Mouse (Mus musculus): ENCODE measurements around the gene Qrich2. TPM values are rescaled to one million over a fixed set of nuclear protein-coding genes. Genes with fewer than 3 reads are reported as not detected.
"Not testable (repeated sequence)": the region's sequence is repeated elsewhere in the genome, so short reads cannot be mapped to it uniquely, and the experiment has no call there.

The Qrich2 gene
- total RNA-seq (2015; ENCODE audit: low replicate concordance) (not detected in 2 replicates), total RNA-seq (2017; ENCODE audit: low replicate concordance) (not detected in 2 replicates)

DNA sequence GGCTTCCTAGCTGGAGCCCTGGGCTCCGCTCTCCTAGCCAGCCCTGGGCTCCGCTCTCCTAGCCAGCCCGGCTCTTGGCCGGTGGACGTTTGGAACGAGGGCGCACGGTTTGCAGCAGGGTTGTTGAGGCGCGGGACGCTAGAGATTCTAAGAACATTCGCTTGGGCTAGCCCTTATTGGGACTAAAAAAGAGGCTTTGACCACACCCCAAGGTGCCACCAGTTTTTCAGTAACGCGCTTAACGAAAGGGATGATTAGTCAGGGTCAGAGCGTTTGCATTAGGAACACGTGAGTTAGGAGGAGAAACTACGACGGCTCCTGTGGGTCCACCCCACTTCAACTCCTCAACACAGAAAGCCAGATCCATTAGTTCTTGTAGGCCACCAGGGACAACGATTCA lies at the start of gene Qrich2:
Qrich2 (minus strand) TSS at position 101 of the 400 bp plus-strand sequence.
- ATAC-seq (replicated peaks; ENCODE audit: low FRiP score, poor library complexity, severe bottlenecking), result no peak

DNA sequence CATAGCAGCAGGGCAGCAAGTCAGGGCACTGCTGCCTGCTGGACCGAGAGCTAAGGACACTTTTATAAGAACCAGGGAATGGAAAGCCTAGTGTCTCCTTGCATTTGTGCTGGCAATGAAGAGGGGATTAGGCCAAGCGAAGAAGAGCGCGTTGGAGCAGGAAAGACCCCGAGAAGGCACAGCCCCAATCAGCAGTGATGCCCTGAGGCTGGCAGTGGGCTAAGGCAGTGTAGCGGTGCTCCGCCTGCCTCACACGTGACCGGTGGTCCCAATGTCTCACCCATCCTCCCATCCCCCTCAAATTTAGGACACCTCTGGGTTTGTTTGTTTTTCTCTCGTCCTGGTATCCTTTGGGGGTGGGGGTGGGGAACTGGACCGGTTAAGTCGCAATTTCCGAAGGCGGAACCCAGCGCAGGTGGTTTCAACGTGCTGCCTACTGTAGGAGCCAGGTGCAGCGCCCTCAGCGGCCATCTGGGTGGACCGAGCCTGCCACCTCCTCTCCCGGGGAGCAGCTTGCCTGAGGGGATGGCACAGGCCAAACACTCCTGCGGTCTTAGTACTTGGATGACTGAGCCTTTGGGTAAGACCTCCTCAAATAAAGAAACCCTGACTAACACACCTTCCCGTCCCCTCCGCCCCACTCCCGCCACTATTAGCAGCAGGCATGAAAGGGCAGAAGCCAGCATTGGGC lies 49.4 kb upstream of the Qrich2 start:
- no peak for ATAC-seq (replicated peaks; ENCODE audit: low FRiP score, poor library complexity, severe bottlenecking)

DNA sequence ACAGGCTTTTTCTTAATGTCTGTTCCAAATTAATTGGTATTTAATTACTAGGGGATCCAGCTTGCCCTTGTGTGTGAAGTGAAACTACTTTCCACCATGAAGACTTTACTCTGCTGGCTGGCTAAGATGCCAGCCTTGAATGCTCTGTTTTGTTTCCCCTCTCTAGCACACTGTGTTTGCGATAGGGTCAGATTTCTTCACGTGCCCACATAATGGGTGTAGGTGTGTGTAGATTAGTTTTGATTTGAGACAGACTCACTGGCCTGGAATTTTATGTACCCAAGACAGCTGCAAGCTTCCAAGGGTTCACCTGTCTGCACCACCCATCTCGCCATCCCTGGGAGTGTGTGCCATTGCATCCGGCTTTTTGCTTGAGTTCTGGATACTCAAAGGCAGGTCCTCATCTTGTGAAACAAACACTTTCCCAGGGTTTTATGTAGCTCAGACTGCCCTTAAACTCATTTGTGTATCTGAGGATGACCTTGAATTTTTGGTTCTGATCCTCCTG lies 47.5 kb upstream of the Qrich2 start:
- no peak for ATAC-seq (replicated peaks; ENCODE audit: low FRiP score, poor library complexity, severe bottlenecking)

DNA sequence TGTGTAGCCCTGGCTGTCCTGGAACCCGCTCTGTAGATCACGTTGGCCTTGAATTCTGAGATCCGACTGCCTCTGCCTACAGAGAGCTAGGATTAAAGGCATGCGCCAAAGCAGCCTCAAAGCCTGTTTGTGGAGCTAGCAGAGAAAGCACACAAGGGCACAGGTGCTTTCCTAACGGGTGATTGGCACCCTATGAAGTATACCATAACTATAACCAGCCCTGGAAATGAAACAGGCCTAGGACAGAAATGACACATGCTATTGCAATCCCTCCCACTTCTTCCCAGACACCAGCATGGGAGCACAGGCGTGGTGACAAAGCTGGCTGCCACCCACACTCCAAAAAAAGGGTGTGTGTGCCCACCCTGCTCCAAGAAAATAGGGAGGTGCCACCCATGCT lies 46.9 kb upstream of the Qrich2 start:
- ATAC-seq (replicated peaks; ENCODE audit: low FRiP score, poor library complexity, severe bottlenecking), result no peak

DNA sequence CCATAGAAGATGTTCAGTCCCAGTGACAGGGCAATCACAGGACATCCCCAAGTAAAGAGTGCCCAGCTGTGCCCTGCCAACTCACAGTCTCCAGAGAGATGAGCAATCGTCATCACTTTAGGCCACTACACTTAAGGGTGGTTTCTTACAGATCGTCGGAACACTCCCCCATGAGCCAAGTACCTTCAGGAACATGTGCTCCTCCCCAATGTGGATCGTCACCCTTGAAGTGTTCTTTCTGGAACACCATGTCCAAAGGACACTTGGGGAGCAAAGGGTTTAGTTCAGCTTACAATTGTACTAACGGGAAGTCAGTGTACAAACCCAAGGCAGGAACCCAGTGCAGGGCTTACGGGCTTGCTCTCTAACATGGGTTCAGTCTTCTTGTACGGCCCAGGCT lies 46.1 kb upstream of the Qrich2 start:
- ATAC-seq (replicated peaks; ENCODE audit: low FRiP score, poor library complexity, severe bottlenecking), result no peak

DNA sequence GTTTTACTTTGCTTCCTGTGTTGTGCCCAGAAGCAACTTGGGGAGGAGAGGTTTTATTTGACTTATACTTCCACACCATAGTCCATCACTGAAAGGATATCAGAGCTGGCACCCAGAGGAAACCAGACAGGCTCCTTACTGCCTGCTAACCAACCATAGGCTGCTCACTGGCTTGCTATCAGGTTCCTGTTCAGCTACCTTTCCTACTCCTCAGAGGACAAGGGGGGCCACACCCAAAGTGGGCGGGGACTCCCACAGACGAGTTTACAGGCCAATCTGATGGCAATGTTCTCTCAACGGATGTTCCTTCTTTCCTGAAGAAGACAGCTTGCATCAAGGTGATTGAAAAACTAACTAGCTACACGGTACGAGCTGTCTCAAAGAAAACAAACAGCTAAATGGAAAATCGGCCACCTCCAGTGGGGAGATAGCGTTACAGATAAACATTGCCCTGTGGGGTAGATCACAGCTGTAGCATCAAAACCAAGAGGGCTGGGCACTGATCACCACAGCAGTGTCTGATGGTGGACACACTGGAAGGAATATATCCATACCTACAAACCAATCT lies 45.3 kb upstream of the Qrich2 start:
- peak; percentile 79 for ATAC-seq (replicated peaks; ENCODE audit: low FRiP score, poor library complexity, severe bottlenecking)

DNA sequence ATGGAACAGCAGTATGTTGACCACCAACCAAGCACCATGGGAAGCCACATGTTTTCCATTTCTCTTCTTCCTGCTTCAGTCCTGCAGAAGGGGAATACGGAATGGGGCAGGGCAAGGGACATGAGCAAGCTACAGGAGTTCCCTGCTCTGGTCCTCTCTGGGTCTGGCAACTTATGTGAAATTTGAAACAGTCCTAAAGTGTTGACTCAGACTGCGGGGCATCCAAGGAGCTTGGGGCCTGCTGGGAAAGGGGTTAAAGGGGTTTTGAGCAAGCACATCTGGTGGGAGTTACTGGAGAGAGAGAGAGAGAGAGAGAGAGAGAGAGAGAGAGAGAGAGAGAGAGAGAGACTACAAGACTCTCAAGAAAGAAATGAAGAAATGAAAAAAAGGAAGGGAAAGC lies 42.6 kb upstream of the Qrich2 start:
- ATAC-seq (replicated peaks; ENCODE audit: low FRiP score, poor library complexity, severe bottlenecking), result no peak

DNA sequence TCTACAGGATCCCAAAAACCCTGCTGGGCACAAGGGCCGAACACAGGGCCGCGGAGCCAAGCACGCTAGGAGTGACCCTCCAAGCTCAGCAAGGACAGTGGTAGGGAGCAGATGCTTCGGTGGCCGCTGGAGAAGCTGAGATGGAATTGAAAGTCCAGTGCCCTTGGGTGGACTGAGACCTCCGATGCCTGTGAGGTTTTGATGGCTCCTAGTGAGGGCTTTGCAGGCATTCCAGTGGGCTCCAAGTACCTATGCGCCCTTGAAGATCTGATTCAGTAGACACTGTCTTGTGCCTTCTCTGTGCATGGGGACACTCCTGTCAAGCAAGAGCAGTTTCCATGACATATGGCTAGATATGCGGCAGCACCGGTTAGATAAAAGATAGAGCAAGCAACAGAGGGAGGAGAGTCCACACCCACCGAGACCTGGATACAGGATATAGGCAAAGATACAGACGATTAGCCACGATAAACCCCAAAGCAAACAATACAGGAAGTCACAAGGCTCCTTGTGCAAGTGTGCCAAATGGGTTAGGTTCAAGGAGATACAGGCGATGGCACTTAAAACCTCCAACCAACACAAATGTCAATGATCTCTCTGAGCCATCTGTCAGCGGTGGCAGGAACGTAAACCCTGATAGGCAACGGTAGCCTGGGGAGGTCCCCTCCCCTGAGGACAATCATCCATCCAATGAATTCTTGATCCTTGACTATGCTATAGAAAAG lies 40.3 kb upstream of the Qrich2 start:
- ATAC-seq (replicated peaks; ENCODE audit: low FRiP score, poor library complexity, severe bottlenecking), result peak; percentile 84

DNA sequence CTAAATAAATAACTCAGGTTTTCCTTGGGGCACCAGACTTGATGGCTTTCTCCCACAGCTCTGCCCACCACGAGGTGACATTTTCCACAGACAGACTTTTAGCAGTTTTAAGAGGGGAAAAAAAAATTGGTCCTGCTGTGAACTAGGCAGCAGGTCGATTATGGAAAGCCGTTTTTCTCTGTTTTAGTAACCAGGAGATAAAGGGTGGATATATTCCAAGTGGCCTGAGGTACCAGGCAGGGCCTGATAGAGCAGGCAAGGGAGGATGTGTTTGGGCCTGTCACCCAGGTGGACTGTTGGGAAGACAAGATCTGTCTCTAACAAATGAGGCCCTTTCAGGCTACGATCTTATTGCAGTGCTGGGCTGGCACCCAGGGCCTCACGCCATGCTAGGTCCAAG lies 39.5 kb upstream of the Qrich2 start:
- peak; percentile 61 for ATAC-seq (replicated peaks; ENCODE audit: low FRiP score, poor library complexity, severe bottlenecking)

DNA sequence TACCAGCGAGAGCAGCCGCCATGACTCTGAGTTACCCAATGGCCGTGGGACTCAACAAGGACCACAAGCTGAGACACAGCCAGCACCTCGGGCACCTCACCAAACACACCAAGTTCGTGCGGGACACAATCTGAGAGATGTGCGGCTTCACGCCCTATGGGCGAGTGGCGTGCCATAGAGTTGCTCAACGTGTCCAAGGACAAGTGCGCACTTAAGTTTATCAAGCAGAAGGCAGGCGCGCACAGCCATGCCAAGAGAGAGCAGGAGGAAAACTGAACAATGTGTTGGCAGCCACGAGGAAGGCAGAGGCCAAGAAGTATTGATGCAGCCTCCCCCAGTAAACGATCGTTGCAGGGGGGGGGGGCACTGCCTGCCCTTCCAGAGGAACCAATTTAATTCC lies 38.5 kb upstream of the Qrich2 start:
- ATAC-seq (replicated peaks; ENCODE audit: low FRiP score, poor library complexity, severe bottlenecking), result no peak

DNA sequence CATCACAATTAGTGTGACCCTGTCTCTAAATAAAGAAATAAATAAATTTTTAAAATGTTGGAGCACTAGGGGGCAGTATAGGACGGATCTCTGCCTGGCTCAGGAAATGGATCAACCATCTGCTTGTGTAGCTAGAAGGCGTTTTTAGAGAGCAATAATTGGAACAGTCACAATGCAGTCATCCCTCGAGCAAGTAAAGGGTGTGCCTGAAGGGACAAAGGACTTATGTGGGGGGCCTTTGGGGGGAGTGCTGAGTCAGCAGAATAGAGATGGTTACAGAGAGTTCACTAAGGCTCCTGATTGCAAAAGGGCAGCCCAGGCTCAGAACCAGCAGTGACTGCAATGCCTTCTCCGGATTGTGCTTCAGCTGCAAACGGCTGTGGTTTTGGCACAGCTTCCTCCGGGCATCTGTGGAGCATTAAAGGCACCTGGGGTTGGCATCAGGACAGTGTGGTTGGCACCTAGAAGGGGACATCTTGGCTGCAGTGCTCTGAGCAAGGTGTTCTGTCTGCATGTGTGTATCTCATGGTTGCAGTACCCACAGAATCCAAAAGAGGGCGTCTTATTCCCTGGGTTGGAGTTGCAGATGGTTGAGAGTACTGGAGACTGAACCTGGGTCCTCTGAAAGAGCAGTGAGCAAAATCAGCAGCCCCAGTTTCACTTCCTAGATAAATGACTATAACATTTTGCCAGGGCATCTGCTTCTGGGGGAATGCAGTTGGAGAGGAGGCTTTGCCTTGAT lies 35.1 kb upstream of the Qrich2 start:
- peak; percentile 69 for ATAC-seq (replicated peaks; ENCODE audit: low FRiP score, poor library complexity, severe bottlenecking)

DNA sequence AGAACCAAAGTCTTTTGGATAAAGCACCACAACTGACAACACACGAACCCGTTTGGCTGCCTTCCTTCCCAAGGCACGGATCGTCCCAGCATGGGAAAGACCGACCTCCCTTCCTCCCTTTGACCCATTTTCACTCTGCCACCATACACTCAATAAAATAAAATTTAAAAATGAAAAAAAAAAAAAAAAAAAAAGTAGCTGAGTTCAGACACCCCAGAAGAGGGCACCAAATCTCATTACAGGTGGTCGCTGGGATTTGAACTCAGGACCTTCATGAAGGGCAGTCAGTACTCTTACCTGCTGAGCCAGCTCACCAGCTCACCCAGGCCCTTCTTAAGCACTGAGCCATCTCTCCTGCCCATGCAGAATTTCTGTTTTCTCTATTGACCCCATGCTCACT lies 33.0 kb upstream of the Qrich2 start:
- ATAC-seq (replicated peaks; ENCODE audit: low FRiP score, poor library complexity, severe bottlenecking), result no peak

DNA sequence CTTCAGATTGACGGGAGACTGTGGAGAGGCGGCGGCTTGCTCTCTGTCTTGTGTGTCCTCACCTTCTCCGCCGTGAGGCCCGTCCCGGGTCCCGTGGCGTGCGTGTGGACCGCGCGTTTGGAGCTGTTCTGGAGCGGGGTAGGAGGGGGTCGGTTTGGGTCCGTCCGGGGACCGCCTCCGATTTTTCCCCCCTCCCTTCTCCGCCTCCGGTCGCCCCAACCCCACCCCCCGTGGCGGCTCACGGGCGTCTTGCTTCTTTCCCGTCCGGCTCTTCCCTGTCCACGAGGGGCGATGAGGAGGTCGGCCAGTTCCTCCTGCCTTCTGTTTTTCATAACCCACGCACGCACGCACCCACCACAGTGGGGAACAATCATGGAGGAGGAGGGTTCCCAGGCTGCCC lies 32.6 kb upstream of the Qrich2 start:
- no peak for ATAC-seq (replicated peaks; ENCODE audit: low FRiP score, poor library complexity, severe bottlenecking)

DNA sequence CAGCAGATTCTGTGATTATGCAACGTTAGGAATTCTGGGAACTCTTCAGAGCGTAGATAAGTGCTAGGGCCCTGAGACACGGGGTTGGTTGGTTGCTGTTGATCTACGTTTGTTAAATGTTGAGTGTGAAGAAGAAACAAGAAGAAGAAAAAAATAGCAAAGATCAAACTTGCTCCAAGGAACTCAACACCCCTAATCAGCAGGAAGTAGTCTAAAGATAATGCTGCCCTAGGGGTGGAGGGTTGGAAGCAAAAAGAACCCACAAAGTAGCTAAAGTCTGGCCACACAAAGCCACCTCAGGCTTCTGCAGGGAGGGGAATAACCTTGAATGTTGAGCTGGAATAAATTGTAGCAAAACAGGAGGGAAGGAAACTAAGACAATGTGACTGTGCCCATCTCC lies 31.3 kb upstream of the Qrich2 start:
- ATAC-seq (replicated peaks; ENCODE audit: low FRiP score, poor library complexity, severe bottlenecking), result no peak

DNA sequence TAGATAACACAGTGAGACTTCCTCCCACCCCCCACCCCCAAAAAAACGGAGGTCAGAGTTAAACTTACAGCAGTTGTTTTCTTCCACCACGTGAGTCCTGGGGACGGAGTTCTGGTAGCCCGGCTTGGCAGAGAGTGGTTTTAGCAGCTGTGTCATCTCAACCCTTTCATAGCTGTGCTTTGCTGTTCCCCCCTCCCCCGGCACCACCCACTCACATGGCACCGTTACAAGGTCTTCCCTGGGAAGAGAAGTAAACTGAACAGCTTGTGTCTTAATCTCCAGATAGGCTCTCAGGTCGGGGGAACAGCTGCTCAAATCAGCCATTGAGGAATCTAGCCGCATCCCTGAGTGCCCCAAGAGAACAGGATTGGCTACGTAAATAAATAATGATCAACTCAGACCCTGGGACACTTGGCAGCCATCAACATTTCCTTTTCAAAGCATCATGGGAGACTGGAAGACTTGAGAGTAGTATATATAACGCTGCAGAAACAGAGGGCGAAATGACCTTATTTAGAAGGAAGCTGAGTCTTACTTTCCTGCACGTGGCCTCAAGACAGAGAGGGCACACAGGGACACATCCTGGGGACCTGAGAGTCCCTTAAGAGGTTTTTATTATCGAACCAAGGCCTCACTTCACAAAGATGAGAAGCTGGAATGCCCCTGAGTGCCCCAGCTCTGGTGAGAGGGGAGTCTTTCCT lies 28.6 kb upstream of the Qrich2 start:
- ATAC-seq (replicated peaks; ENCODE audit: low FRiP score, poor library complexity, severe bottlenecking), result no peak

DNA sequence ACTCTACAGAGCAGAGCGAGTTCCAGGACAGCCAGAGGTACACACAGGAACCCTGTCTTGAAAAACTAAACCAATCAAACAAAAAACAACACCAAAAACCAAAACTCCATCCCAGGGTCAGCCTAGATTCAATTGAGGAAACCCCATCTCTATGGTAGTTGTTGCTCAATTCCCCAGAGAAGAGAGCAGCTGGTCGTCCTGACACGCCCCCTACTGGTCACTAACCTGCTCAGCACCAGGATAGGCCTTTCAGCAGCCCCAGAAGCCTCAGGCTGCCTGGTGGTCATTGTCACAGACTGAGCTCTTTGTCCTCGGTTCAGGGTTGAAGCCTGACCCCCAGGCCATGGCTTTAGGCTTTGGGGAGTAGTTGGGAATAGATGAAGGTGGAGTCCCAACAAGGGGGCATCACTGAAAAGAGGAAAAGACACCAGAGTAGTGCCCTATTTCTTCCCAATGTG lies 27.8 kb upstream of the Qrich2 start, which contains the start of gene Prpsap1:
Prpsap1 (minus strand) TSS at position 408 of the 458 bp plus-strand sequence.
- ATAC-seq (replicated peaks; ENCODE audit: low FRiP score, poor library complexity, severe bottlenecking), result peak; percentile 57

DNA sequence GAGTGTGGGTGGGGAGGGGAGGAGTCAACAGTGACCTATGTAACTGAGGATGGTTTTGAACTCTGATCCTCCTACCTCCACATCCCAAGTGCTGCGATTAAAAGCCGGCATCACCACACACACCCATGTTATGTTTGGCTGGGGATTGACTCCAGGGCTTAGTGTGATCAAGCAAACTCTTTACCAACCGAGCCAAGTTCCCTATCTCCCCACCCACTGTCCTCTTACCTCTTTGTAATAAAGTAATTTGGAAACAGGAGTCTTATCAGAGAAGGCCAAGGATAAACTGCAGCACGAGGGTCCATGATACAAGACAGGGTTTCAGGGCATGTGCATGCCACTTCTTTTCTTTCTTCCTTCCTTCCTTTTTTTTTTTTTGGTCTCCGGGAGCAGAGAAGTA lies 27.1 kb upstream of the Qrich2 start:
- no peak for ATAC-seq (replicated peaks; ENCODE audit: low FRiP score, poor library complexity, severe bottlenecking)

DNA sequence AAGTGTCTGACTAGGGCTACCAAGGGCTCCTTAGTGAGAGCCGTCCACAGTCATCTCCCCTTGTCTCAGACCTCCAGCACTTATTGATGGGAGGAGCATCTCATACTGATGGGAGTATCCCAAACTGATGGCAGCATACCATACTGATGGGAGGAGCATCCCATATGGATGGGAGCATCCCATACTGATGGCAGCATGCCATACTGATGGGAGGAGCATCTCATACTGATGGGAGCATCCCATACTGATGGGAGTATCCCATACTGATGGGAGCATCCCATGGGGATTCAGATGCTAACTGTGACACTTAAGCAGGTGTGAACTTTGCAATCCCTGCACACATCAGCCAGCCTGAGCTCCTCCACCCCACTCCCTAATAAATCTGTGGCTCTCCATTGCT lies 26.5 kb upstream of the Qrich2 start:
- ATAC-seq (replicated peaks; ENCODE audit: low FRiP score, poor library complexity, severe bottlenecking), result not testable (repeated sequence)

DNA sequence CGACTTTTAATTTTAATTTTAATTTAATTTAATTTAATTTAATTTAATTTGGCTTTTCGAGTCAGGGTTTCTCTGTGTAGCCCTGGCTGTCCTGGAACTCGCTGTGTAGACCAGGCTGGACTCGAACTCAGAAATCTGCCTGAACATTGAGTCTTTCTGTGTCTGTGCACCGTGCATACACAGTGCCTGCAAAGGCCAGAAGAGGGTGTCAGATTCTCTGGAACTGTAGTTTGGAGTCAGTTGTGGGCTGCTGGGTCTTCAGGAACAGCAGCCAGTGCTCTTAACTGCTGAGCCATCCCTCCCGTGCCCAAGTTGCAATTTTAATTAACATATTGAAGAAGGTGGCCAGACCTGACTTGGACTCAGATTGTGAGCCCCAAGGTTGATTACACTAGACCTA lies 25.3 kb upstream of the Qrich2 start:
- ATAC-seq (replicated peaks; ENCODE audit: low FRiP score, poor library complexity, severe bottlenecking), result no peak
